Mouse (Mus musculus): Measurements from ENCODE around the gene Ctnnd2. TPM values are rescaled to one million over a fixed set of nuclear protein-coding genes. Genes with fewer than 3 reads are reported as not detected.

Ctnnd2 gene
- total and polyA plus RNA-seq, 3 experiments, result 0.10 to 0.35 (median 0.16) TPM

- no peak overlapping the region; the same call in 1 of the 2 replicates for H3K27ac ChIP-seq
- no peaks in the 10 kb centered on the region for H3K36me3 ChIP-seq (ENCODE audit: control insufficient read depth, insufficient read depth, low read length)
- TF ChIP-seq CTCF (IDR thresholded peaks at IDR 0.05), result no peak
- TF ChIP-seq EP300 (IDR thresholded peaks at IDR 0.05; ENCODE audit: insufficient read depth, low read depth, low read length), result no peak
- TF ChIP-seq POLR2A (IDR thresholded peaks at IDR 0.05; ENCODE audit: insufficient read depth, low read depth, low read length), result no peak
- H3K4me1 ChIP-seq (ENCODE audit: control insufficient read depth, insufficient read depth, low read length), result no peaks in the 10 kb centered on the region
- no peak overlapping the region for H3K9ac ChIP-seq (ENCODE audit: low read depth, low read length)
- 11% methylated on average over 1 of the region's 1 CpGs for WGBS
- H3K27me3 ChIP-seq (ENCODE audit: control insufficient read depth, insufficient read depth, low read length), result no peaks in the 10 kb centered on the region
- peak in 1 of 2 experiments; percentile 6 for DNase-seq
- H3K79me2 ChIP-seq (replicated peaks; ENCODE audit: control insufficient read depth, insufficient read depth, low read length), result no peaks in the 10 kb centered on the region
- intact Hi-C loops (cut with DNase I), result no loop called here
- no peak overlapping the region for H3K4me3 ChIP-seq
Observed at GRCm38 (mm10) chr15:31044983-31045382, 872.6 kb downstream of the Ctnnd2 start.

- no peak overlapping the region for H3K9ac ChIP-seq (ENCODE audit: low read depth, low read length)
- no peak overlapping the region for H3K27ac ChIP-seq
- TF ChIP-seq POLR2A (IDR thresholded peaks at IDR 0.05; ENCODE audit: insufficient read depth, low read depth, low read length) (no peak), EP300 (IDR thresholded peaks at IDR 0.05; ENCODE audit: insufficient read depth, low read depth, low read length) (no peak), CTCF (IDR thresholded peaks at IDR 0.05) (no peak)
- H3K79me2 ChIP-seq (replicated peaks; ENCODE audit: control insufficient read depth, insufficient read depth, low read length), result no peaks in the 10 kb centered on the region
- no peaks in the 10 kb centered on the region for H3K4me1 ChIP-seq (ENCODE audit: control insufficient read depth, insufficient read depth, low read length)
- H3K36me3 ChIP-seq (ENCODE audit: control insufficient read depth, insufficient read depth, low read length), result no peaks in the 10 kb centered on the region
- intact Hi-C loops (cut with DNase I), result loop anchor here (10.0 kb wide), 1 partner anchor 103 kb away; no protein-coding TSS in a partner anchor
- DNase-seq, result no peak
- 84% methylated on average over 5 of the region's 5 CpGs for WGBS
- H3K4me3 ChIP-seq, result no peak overlapping the region
- H3K27me3 ChIP-seq (ENCODE audit: control insufficient read depth, insufficient read depth, low read length), result no peaks in the 10 kb centered on the region
Observed at GRCm38 (mm10) chr15:31051496-31051895, 879.1 kb downstream of the Ctnnd2 start.

- H3K4me3 ChIP-seq, result no peak overlapping the region
- H3K79me2 ChIP-seq (replicated peaks; ENCODE audit: control insufficient read depth, insufficient read depth, low read length), result no peaks in the 10 kb centered on the region
- H3K36me3 ChIP-seq (ENCODE audit: control insufficient read depth, insufficient read depth, low read length), result no peaks in the 10 kb centered on the region
- 53% methylated on average over 3 of the region's 3 CpGs for WGBS
- H3K27ac ChIP-seq, result no peak overlapping the region
- TF ChIP-seq POLR2A (IDR thresholded peaks at IDR 0.05; ENCODE audit: insufficient read depth, low read depth, low read length) (no peak), CTCF (IDR thresholded peaks at IDR 0.05) (0 out of 2 replicates have a peak, but pooled peaks have one; percentile 2)
- no peaks in the 10 kb centered on the region for H3K4me1 ChIP-seq (ENCODE audit: control insufficient read depth, insufficient read depth, low read length)
- H3K27me3 ChIP-seq (ENCODE audit: control insufficient read depth, insufficient read depth, low read length), result no peaks in the 10 kb centered on the region
- no peak overlapping the region for H3K9ac ChIP-seq (ENCODE audit: low read depth, low read length)
- intact Hi-C loops (cut with DNase I), result loop anchor here (10.0 kb wide), 1 partner anchor 99 kb away; no protein-coding TSS in a partner anchor
- DNase-seq, result no peak
Observed at GRCm38 (mm10) chr15:31056145-31056544, 883.8 kb downstream of the Ctnnd2 start.

GRCm38 (mm10) chr15:31058315-31058714 lies 885.9 kb downstream of the Ctnnd2 start:
- no peak for DNase-seq
- no peaks in the 10 kb centered on the region for H3K4me1 ChIP-seq (ENCODE audit: control insufficient read depth, insufficient read depth, low read length)
- WGBS, result 82% methylated on average over 6 of the region's 6 CpGs
- no peak overlapping the region for H3K27ac ChIP-seq
- TF ChIP-seq CTCF (IDR thresholded peaks at IDR 0.05) (no peak), POLR2A (IDR thresholded peaks at IDR 0.05; ENCODE audit: insufficient read depth, low read depth, low read length) (no peak), EP300 (IDR thresholded peaks at IDR 0.05; ENCODE audit: insufficient read depth, low read depth, low read length) (no peak)
- no peaks in the 10 kb centered on the region for H3K79me2 ChIP-seq (replicated peaks; ENCODE audit: control insufficient read depth, insufficient read depth, low read length)
- intact Hi-C loops (cut with DNase I), result loop anchor here (10.0 kb wide), 1 partner anchor 96 kb away; no protein-coding TSS in a partner anchor
- no peak overlapping the region for H3K9ac ChIP-seq (ENCODE audit: low read depth, low read length)
- H3K36me3 ChIP-seq (ENCODE audit: control insufficient read depth, insufficient read depth, low read length), result no peaks in the 10 kb centered on the region
- no peak overlapping the region for H3K4me3 ChIP-seq
- no peaks in the 10 kb centered on the region for H3K27me3 ChIP-seq (ENCODE audit: control insufficient read depth, insufficient read depth, low read length)

- H3K79me2 ChIP-seq (replicated peaks; ENCODE audit: control insufficient read depth, insufficient read depth, low read length), result no peaks in the 10 kb centered on the region
- DNase-seq, result no peak
- intact Hi-C loops (cut with DNase I), result no loop called here
- no peaks in the 10 kb centered on the region for H3K4me1 ChIP-seq (ENCODE audit: control insufficient read depth, insufficient read depth, low read length)
- H3K9ac ChIP-seq (ENCODE audit: low read depth, low read length), result no peak overlapping the region
- TF ChIP-seq CTCF (IDR thresholded peaks at IDR 0.05) (no peak), EP300 (IDR thresholded peaks at IDR 0.05; ENCODE audit: insufficient read depth, low read depth, low read length) (no peak)
- no peaks in the 10 kb centered on the region for H3K36me3 ChIP-seq (ENCODE audit: control insufficient read depth, insufficient read depth, low read length)
- H3K4me3 ChIP-seq, result no peak overlapping the region
- H3K27me3 ChIP-seq (ENCODE audit: control insufficient read depth, insufficient read depth, low read length), result no peaks in the 10 kb centered on the region
- no peak overlapping the region for H3K27ac ChIP-seq
- WGBS, result 61% methylated on average over 3 of the region's 3 CpGs
Observed at GRCm38 (mm10) chr15:31063734-31064133, 891.3 kb downstream of the Ctnnd2 start.

- Histone ChIP-seq H3K4me3 (no peak overlapping the region), H3K79me2 (replicated peaks; ENCODE audit: control insufficient read depth, insufficient read depth, low read length) (no peaks in the 10 kb centered on the region), H3K36me3 (ENCODE audit: control insufficient read depth, insufficient read depth, low read length) (no peaks in the 10 kb centered on the region), H3K27me3 (ENCODE audit: control insufficient read depth, insufficient read depth, low read length) (no peaks in the 10 kb centered on the region), H3K27ac (no peak overlapping the region), H3K9ac (ENCODE audit: low read depth, low read length) (no peak overlapping the region), H3K4me1 (ENCODE audit: control insufficient read depth, insufficient read depth, low read length) (no peaks in the 10 kb centered on the region)
- 57% methylated on average over 2 of the region's 2 CpGs for WGBS
- no peak for DNase-seq
- intact Hi-C loops (cut with DNase I), result no loop called here
- TF ChIP-seq POLR2A (IDR thresholded peaks at IDR 0.05; ENCODE audit: insufficient read depth, low read depth, low read length), result no peak
- no peak for TF ChIP-seq EP300 (IDR thresholded peaks at IDR 0.05; ENCODE audit: insufficient read depth, low read depth, low read length)
- no peak for TF ChIP-seq CTCF (IDR thresholded peaks at IDR 0.05)
Observed at GRCm38 (mm10) chr15:31068127-31068526, 895.7 kb downstream of the Ctnnd2 start.
